Mouse (Mus musculus): ENCODE measurements around the gene Hspb8. TPM values are rescaled to one million over a fixed set of nuclear protein-coding genes. Genes with fewer than 3 reads are reported as not detected.

Gene Hspb8
- polyA plus RNA-seq, 1 experiment from 2014 or later = 4.2 TPM

- Histone ChIP-seq H3K4me3 (ENCODE audit: low read depth, low read length) (no peak overlapping the region), H3K36me3 (ENCODE audit: control insufficient read depth, insufficient read depth, low read length) (no peaks in the 10 kb centered on the region), H3K4me2 (ENCODE audit: low read length) (no peak overlapping the region), H3K9ac (ENCODE audit: low read depth, low read length) (no peak overlapping the region), H3K4me1 (ENCODE audit: control insufficient read depth, insufficient read depth, low read length) (peaks cover 15% of the 10 kb centered on the region), H3K27me3 (ENCODE audit: control insufficient read depth, insufficient read depth, low read depth, low read length) (no peaks in the 10 kb centered on the region; the same call in 1 of the 2 replicates), H3K9me3 (replicated peaks; ENCODE audit: control insufficient read depth, low read length, poor library complexity, severe bottlenecking) (no peaks in the 10 kb centered on the region), H3K27ac (ENCODE audit: low read length) (peak overlapping the region; percentile 60; the same call in 1 of the 2 replicates)
- peak; percentile 72 for ATAC-seq
- 6% methylated on average over 6 of the region's 6 CpGs for WGBS
These were observed 1.9 kb downstream of the Hspb8 start for GRCm38 (mm10) chr5:116420759-116421225.

GRCm38 (mm10) chr5:116420213-116420612 lies 2.5 kb downstream of the Hspb8 start:
- no peak overlapping the region for H3K4me2 ChIP-seq (ENCODE audit: low read length)
- H3K9me3 ChIP-seq (replicated peaks; ENCODE audit: control insufficient read depth, low read length, poor library complexity, severe bottlenecking) = no peaks in the 10 kb centered on the region
- H3K27me3 ChIP-seq (ENCODE audit: control insufficient read depth, insufficient read depth, low read depth, low read length) = no peaks in the 10 kb centered on the region; the same call in 1 of the 2 replicates
- 96% methylated on average over 1 of the region's 1 CpGs for WGBS
- H3K4me3 ChIP-seq (ENCODE audit: low read depth, low read length) = no peak overlapping the region
- H3K4me1 ChIP-seq (ENCODE audit: control insufficient read depth, insufficient read depth, low read length) = peaks cover 17% of the 10 kb centered on the region
- 0 out of 2 replicates have a peak overlapping the region, but pooled peaks have one; percentile 60 for H3K27ac ChIP-seq (ENCODE audit: low read length)
- H3K36me3 ChIP-seq (ENCODE audit: control insufficient read depth, insufficient read depth, low read length) = no peaks in the 10 kb centered on the region
- no peak overlapping the region for H3K9ac ChIP-seq (ENCODE audit: low read depth, low read length)
- ATAC-seq = no peak

GRCm38 (mm10) chr5:116419322-116420045 lies 3.2 kb downstream of the Hspb8 start:
- Histone ChIP-seq H3K9ac (ENCODE audit: low read depth, low read length) (no peak overlapping the region), H3K4me2 (ENCODE audit: low read length) (no peak overlapping the region), H3K27ac (ENCODE audit: low read length) (no peak overlapping the region), H3K4me1 (ENCODE audit: control insufficient read depth, insufficient read depth, low read length) (peaks cover 17% of the 10 kb centered on the region), H3K9me3 (replicated peaks; ENCODE audit: control insufficient read depth, low read length, poor library complexity, severe bottlenecking) (no peaks in the 10 kb centered on the region), H3K4me3 (ENCODE audit: low read depth, low read length) (no peak overlapping the region), H3K27me3 (ENCODE audit: control insufficient read depth, insufficient read depth, low read depth, low read length) (no peaks in the 10 kb centered on the region; the same call in 1 of the 2 replicates), H3K36me3 (ENCODE audit: control insufficient read depth, insufficient read depth, low read length) (no peaks in the 10 kb centered on the region)
- no peak for ATAC-seq
- 46% methylated on average over 6 of the region's 6 CpGs for WGBS

- Histone ChIP-seq H3K4me1 (ENCODE audit: control insufficient read depth, insufficient read depth, low read length) (peaks cover 9% of the 10 kb centered on the region), H3K9ac (ENCODE audit: low read depth, low read length) (no peak overlapping the region), H3K36me3 (ENCODE audit: control insufficient read depth, insufficient read depth, low read length) (no peaks in the 10 kb centered on the region), H3K4me2 (ENCODE audit: low read length) (no peak overlapping the region), H3K27ac (ENCODE audit: low read length) (no peak overlapping the region), H3K27me3 (ENCODE audit: control insufficient read depth, insufficient read depth, low read depth, low read length) (no peaks in the 10 kb centered on the region), H3K9me3 (replicated peaks; ENCODE audit: control insufficient read depth, low read length, poor library complexity, severe bottlenecking) (no peaks in the 10 kb centered on the region), H3K4me3 (ENCODE audit: low read depth, low read length) (no peak overlapping the region)
- 12% methylated on average over 5 of the region's 5 CpGs for WGBS
- no peak for ATAC-seq
These were observed 6.5 kb downstream of the Hspb8 start for GRCm38 (mm10) chr5:116416208-116416607.

- Histone ChIP-seq H3K27ac (ENCODE audit: low read length) (no peak overlapping the region), H3K4me2 (ENCODE audit: low read length) (no peak overlapping the region)
These were observed 12.7 kb downstream of the Hspb8 start for GRCm38 (mm10) chr5:116409689-116410590.

GRCm38 (mm10) chr5:116408965-116409364 lies 13.7 kb downstream of the Hspb8 start:
- Histone ChIP-seq H3K4me2 (ENCODE audit: low read length) (no peak overlapping the region), H3K27me3 (ENCODE audit: control insufficient read depth, insufficient read depth, low read depth, low read length) (no peaks in the 10 kb centered on the region), H3K4me3 (ENCODE audit: low read depth, low read length) (no peak overlapping the region), H3K9ac (ENCODE audit: low read depth, low read length) (no peak overlapping the region), H3K27ac (ENCODE audit: low read length) (no peak overlapping the region), H3K4me1 (ENCODE audit: control insufficient read depth, insufficient read depth, low read length) (peaks cover 11% of the 10 kb centered on the region), H3K36me3 (ENCODE audit: control insufficient read depth, insufficient read depth, low read length) (no peaks in the 10 kb centered on the region), H3K9me3 (replicated peaks; ENCODE audit: control insufficient read depth, low read length, poor library complexity, severe bottlenecking) (no peaks in the 10 kb centered on the region)
- WGBS = 62% methylated on average over 9 of the region's 9 CpGs
- ATAC-seq = no peak

More at GRCm38 (mm10) chr5:116409689-116410590, 12.7 kb downstream of the Hspb8 start:
- Histone ChIP-seq H3K4me3 (ENCODE audit: low read depth, low read length) (no peak overlapping the region), H3K36me3 (ENCODE audit: control insufficient read depth, insufficient read depth, low read length) (no peaks in the 10 kb centered on the region), H3K9me3 (replicated peaks; ENCODE audit: control insufficient read depth, low read length, poor library complexity, severe bottlenecking) (no peaks in the 10 kb centered on the region), H3K9ac (ENCODE audit: low read depth, low read length) (no peak overlapping the region), H3K4me1 (ENCODE audit: control insufficient read depth, insufficient read depth, low read length) (peaks cover 11% of the 10 kb centered on the region), H3K27me3 (ENCODE audit: control insufficient read depth, insufficient read depth, low read depth, low read length) (no peaks in the 10 kb centered on the region)
- WGBS = 4% methylated on average over 16 of the region's 16 CpGs
- no peak for ATAC-seq

GRCm38 (mm10) chr5:116407936-116408335 lies 14.7 kb downstream of the Hspb8 start:
- Histone ChIP-seq H3K9ac (ENCODE audit: low read depth, low read length) (no peak overlapping the region), H3K27me3 (ENCODE audit: control insufficient read depth, insufficient read depth, low read depth, low read length) (no peaks in the 10 kb centered on the region), H3K36me3 (ENCODE audit: control insufficient read depth, insufficient read depth, low read length) (no peaks in the 10 kb centered on the region), H3K4me2 (ENCODE audit: low read length) (no peak overlapping the region), H3K27ac (ENCODE audit: low read length) (no peak overlapping the region), H3K4me1 (ENCODE audit: control insufficient read depth, insufficient read depth, low read length) (peaks cover 11% of the 10 kb centered on the region), H3K4me3 (ENCODE audit: low read depth, low read length) (no peak overlapping the region), H3K9me3 (replicated peaks; ENCODE audit: control insufficient read depth, low read length, poor library complexity, severe bottlenecking) (no peaks in the 10 kb centered on the region)
- WGBS = 14% methylated on average over 6 of the region's 6 CpGs
- ATAC-seq = no peak

- WGBS = 4% methylated on average over 3 of the region's 4 CpGs
- H3K36me3 ChIP-seq (ENCODE audit: control insufficient read depth, insufficient read depth, low read length) = no peaks in the 10 kb centered on the region
- ATAC-seq = no peak
These were observed 15.3 kb downstream of the Hspb8 start for GRCm38 (mm10) chr5:116407321-116407720.

More at GRCm38 (mm10) chr5:116407321-116407720, 15.3 kb downstream of the Hspb8 start:
- Histone ChIP-seq H3K4me3 (ENCODE audit: low read depth, low read length) (no peak overlapping the region), H3K27me3 (ENCODE audit: control insufficient read depth, insufficient read depth, low read depth, low read length) (no peaks in the 10 kb centered on the region), H3K9ac (ENCODE audit: low read depth, low read length) (no peak overlapping the region), H3K4me1 (ENCODE audit: control insufficient read depth, insufficient read depth, low read length) (peaks cover 11% of the 10 kb centered on the region), H3K4me2 (ENCODE audit: low read length) (no peak overlapping the region), H3K27ac (ENCODE audit: low read length) (no peak overlapping the region), H3K9me3 (replicated peaks; ENCODE audit: control insufficient read depth, low read length, poor library complexity, severe bottlenecking) (no peaks in the 10 kb centered on the region)

All from midbrain, embryonic 16.5 days (tissue).